Mouse (Mus musculus): ENCODE data around the gene Scp2. TPM values are rescaled to one million over a fixed set of nuclear protein-coding genes. Genes with fewer than 3 reads are reported as not detected.
"Not testable (repeated sequence)": the region's sequence is repeated elsewhere in the genome, so short reads cannot be mapped to it uniquely, and the experiment has no call there.

Scp2 gene
- polyA plus RNA-seq (2014; fragmentation: Nextera tagmentation; extraction: Ambion mirVana): 209 and 254 TPM in 2 replicates

- H3K27ac ChIP-seq (ENCODE audit: low read depth, low read length): peak within 1 kb of the TSS; percentile 12; the same call in 1 of the 2 replicates
- 73% methylated on average over 1 of the region's 1 CpGs for WGBS
- no peaks in the 10 kb centered on the region; the same call in 1 of the 2 replicates for H3K9me3 ChIP-seq (ENCODE audit: control insufficient read depth, low read length)
- no peaks in the 10 kb centered on the region for H3K36me3 ChIP-seq (ENCODE audit: control insufficient read depth, insufficient read depth, low read length)
- H3K27me3 ChIP-seq (ENCODE audit: control insufficient read depth, insufficient read depth, low read length): no peaks in the 10 kb centered on the region
- no peak within 1 kb of the TSS for H3K4me3 ChIP-seq (ENCODE audit: low read length)
- no peak within 1 kb of the TSS for H3K4me2 ChIP-seq (replicated peaks; ENCODE audit: low read depth, low read length)
- H3K4me1 ChIP-seq (ENCODE audit: control insufficient read depth, insufficient read depth, low read length): no peaks in the 10 kb centered on the region
- no peak within 1 kb of the TSS; the same call in 1 of the 2 replicates for H3K9ac ChIP-seq (ENCODE audit: low read depth, low read length)
- ATAC-seq (ENCODE audit: low FRiP score, low TSS enrichment): no peak
These were observed at the start of gene Scp2 for GRCm38 (mm10) chr4:108144880-108145279. Gene Scp2, minus strand, starts transcription at chr4:108144998.

- Histone ChIP-seq H3K36me3 (ENCODE audit: control insufficient read depth, insufficient read depth, low read length) (no peaks in the 10 kb centered on the region), H3K4me3 (ENCODE audit: low read length) (no peak overlapping the region), H3K9ac (ENCODE audit: low read depth, low read length) (no peak overlapping the region), H3K4me2 (replicated peaks; ENCODE audit: low read depth, low read length) (no peak overlapping the region), H3K27ac (ENCODE audit: low read depth, low read length) (no peak overlapping the region), H3K27me3 (ENCODE audit: control insufficient read depth, insufficient read depth, low read length) (no peaks in the 10 kb centered on the region), H3K4me1 (ENCODE audit: control insufficient read depth, insufficient read depth, low read length) (no peaks in the 10 kb centered on the region), H3K9me3 (ENCODE audit: control insufficient read depth, low read length) (no peaks in the 10 kb centered on the region)
- no peak for ATAC-seq (ENCODE audit: low FRiP score, low TSS enrichment)
- 80% methylated on average over 2 of the region's 2 CpGs for WGBS
These were observed 48.1 kb upstream of the Scp2 start for GRCm38 (mm10) chr4:108192821-108193323.

GRCm38 (mm10) chr4:108182278-108182677, 37.5 kb upstream of the Scp2 start:
- no peaks in the 10 kb centered on the region for H3K9me3 ChIP-seq (ENCODE audit: control insufficient read depth, low read length)
- H3K4me3 ChIP-seq (ENCODE audit: low read length): no peak overlapping the region
- no peak overlapping the region for H3K9ac ChIP-seq (ENCODE audit: low read depth, low read length)
- no peak for ATAC-seq (ENCODE audit: low FRiP score, low TSS enrichment)
- H3K36me3 ChIP-seq (ENCODE audit: control insufficient read depth, insufficient read depth, low read length): no peaks in the 10 kb centered on the region; the same call in 1 of the 2 replicates
- no peak overlapping the region for H3K4me2 ChIP-seq (replicated peaks; ENCODE audit: low read depth, low read length)
- H3K27me3 ChIP-seq (ENCODE audit: control insufficient read depth, insufficient read depth, low read length): no peaks in the 10 kb centered on the region
- H3K4me1 ChIP-seq (ENCODE audit: control insufficient read depth, insufficient read depth, low read length): no peaks in the 10 kb centered on the region
- WGBS: 68% methylated on average over 1 of the region's 1 CpGs
- no peak overlapping the region for H3K27ac ChIP-seq (ENCODE audit: low read depth, low read length)

DNA sequence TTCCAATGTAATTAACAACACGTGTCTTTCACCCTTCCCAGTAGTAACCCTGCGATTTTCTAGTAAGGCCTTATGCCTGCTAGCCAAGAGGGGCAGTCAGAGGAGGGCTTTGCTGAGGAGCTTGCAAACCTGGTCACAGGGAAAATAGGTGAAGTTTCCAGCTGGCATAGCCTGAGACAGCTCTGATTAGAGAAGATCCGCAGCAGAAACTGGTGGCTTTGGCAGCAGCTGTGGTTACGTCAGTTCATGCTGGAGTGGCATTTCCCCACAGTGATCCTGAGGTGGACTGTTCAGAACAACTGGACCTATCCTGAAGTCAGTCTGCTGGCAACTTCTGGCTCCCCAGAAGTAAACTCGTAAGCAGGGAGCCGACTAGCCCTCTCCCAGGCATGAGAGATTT, 23.3 kb upstream of the Scp2 start:
- H3K27me3 ChIP-seq (ENCODE audit: control insufficient read depth, insufficient read depth, low read length): no peaks in the 10 kb centered on the region
- no peaks in the 10 kb centered on the region for H3K4me1 ChIP-seq (ENCODE audit: control insufficient read depth, insufficient read depth, low read length)
- H3K9ac ChIP-seq (ENCODE audit: low read depth, low read length): no peak overlapping the region
- no peak overlapping the region for H3K4me3 ChIP-seq (ENCODE audit: low read length)
- 90% methylated on average over 6 of the region's 6 CpGs for WGBS
- ATAC-seq (ENCODE audit: low FRiP score, low TSS enrichment): no peak
- H3K9me3 ChIP-seq (ENCODE audit: control insufficient read depth, low read length): no peaks in the 10 kb centered on the region
- no peaks in the 10 kb centered on the region for H3K36me3 ChIP-seq (ENCODE audit: control insufficient read depth, insufficient read depth, low read length)
- no peak overlapping the region for H3K27ac ChIP-seq (ENCODE audit: low read depth, low read length)
- H3K4me2 ChIP-seq (replicated peaks; ENCODE audit: low read depth, low read length): no peak overlapping the region

- Histone ChIP-seq H3K4me3 (ENCODE audit: low read length) (no peak overlapping the region), H3K27ac (ENCODE audit: low read depth, low read length) (no peak overlapping the region), H3K9me3 (ENCODE audit: control insufficient read depth, low read length) (no peaks in the 10 kb centered on the region), H3K36me3 (ENCODE audit: control insufficient read depth, insufficient read depth, low read length) (no peaks in the 10 kb centered on the region), H3K4me2 (replicated peaks; ENCODE audit: low read depth, low read length) (no peak overlapping the region), H3K9ac (ENCODE audit: low read depth, low read length) (no peak overlapping the region), H3K4me1 (ENCODE audit: control insufficient read depth, insufficient read depth, low read length) (no peaks in the 10 kb centered on the region), H3K27me3 (ENCODE audit: control insufficient read depth, insufficient read depth, low read length) (no peaks in the 10 kb centered on the region)
- ATAC-seq (ENCODE audit: low FRiP score, low TSS enrichment): no peak
- 89% methylated on average over 4 of the region's 4 CpGs for WGBS
These were observed 22.1 kb upstream of the Scp2 start for GRCm38 (mm10) chr4:108166874-108167273.

DNA sequence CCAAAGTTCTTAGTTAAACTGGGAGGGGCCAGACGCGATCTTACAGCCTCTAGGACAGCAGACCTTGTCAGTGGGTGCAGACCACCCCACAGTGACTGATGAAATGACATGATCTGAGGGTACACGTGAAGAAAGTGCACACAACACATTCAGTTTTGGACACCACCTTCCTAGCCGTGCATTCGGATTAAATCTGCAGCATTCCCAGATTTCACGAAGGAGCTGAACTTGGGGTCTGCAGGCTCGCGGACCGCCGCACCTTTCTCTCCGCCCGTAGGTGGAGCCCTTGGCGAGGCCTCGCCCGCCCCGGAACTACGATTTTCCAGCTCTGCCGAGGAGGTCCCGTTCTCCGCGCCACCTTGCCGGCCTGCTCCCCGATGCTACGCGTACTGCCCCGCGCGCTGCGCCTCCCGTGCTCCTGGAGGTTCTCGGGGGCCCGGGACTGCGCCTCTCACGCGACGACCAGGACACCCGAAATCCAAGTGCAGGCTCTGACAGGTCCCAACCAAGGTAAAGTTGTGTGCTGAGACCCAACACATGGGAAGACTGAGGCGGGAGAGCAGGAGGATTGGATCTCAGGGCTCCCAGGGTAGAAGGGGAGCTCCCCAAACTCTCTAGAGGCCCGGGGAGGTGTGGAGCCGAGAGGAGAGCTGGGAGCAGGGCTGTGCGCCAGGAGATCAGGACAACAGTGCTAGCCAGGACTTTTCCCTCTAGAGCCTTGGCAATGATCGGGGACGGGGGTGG, 20.5 kb upstream of the Scp2 start, which contains the start of gene Echdc2:
Echdc2 (plus strand) TSS at position 286 of the 744 bp plus-strand sequence.
- Histone ChIP-seq H3K9ac (ENCODE audit: low read depth, low read length) (peak within 1 kb of the TSS; percentile 69), H3K4me2 (replicated peaks; ENCODE audit: low read depth, low read length) (peak within 1 kb of the TSS; percentile 83), H3K9me3 (ENCODE audit: control insufficient read depth, low read length) (no peaks in the 10 kb centered on the region), H3K27ac (ENCODE audit: low read depth, low read length) (no peak within 1 kb of the TSS), H3K4me1 (ENCODE audit: control insufficient read depth, insufficient read depth, low read length) (no peaks in the 10 kb centered on the region), H3K4me3 (ENCODE audit: low read length) (peak within 1 kb of the TSS; percentile 65), H3K27me3 (ENCODE audit: control insufficient read depth, insufficient read depth, low read length) (no peaks in the 10 kb centered on the region), H3K36me3 (ENCODE audit: control insufficient read depth, insufficient read depth, low read length) (no peaks in the 10 kb centered on the region)
- ATAC-seq (ENCODE audit: low FRiP score, low TSS enrichment): peak; percentile 73; the same call in 1 of the 2 replicates
- WGBS: under 1% methylated on average over 43 of the region's 43 CpGs

GRCm38 (mm10) chr4:108163291-108163690, 18.5 kb upstream of the Scp2 start:
- no peak overlapping the region for H3K4me3 ChIP-seq (ENCODE audit: low read length)
- H3K36me3 ChIP-seq (ENCODE audit: control insufficient read depth, insufficient read depth, low read length): no peaks in the 10 kb centered on the region
- no peak overlapping the region for H3K9ac ChIP-seq (ENCODE audit: low read depth, low read length)
- H3K9me3 ChIP-seq (ENCODE audit: control insufficient read depth, low read length): no peaks in the 10 kb centered on the region
- H3K27ac ChIP-seq (ENCODE audit: low read depth, low read length): no peak overlapping the region
- no peak for ATAC-seq (ENCODE audit: low FRiP score, low TSS enrichment)
- no peaks in the 10 kb centered on the region for H3K4me1 ChIP-seq (ENCODE audit: control insufficient read depth, insufficient read depth, low read length)
- H3K4me2 ChIP-seq (replicated peaks; ENCODE audit: low read depth, low read length): no peak overlapping the region
- no peaks in the 10 kb centered on the region for H3K27me3 ChIP-seq (ENCODE audit: control insufficient read depth, insufficient read depth, low read length)
- 80% methylated on average over 3 of the region's 3 CpGs for WGBS

DNA sequence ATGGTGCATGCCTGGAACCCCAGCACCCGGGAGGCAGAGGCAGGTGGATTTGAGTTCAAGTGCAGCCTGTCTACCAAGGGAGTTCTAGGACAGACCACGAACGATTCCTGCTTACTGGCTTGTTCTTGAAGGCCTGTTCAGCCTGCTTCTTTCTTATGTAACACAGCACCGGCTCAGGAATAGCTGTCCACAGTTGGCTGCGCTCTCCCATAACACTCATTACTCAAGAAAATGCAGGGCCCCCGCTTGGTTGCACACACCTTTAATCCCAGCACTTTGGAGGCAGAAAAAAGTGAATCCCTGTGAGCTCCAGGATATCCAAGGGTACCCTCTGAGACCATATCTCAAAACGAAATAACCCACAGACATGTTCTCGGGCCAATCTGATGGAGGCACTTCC, 17.1 kb upstream of the Scp2 start:
- WGBS: 91% methylated on average over 8 of the region's 8 CpGs
- Histone ChIP-seq H3K4me2 (replicated peaks; ENCODE audit: low read depth, low read length) (no peak overlapping the region), H3K9me3 (ENCODE audit: control insufficient read depth, low read length) (no peaks in the 10 kb centered on the region), H3K27me3 (ENCODE audit: control insufficient read depth, insufficient read depth, low read length) (no peaks in the 10 kb centered on the region), H3K4me1 (ENCODE audit: control insufficient read depth, insufficient read depth, low read length) (no peaks in the 10 kb centered on the region), H3K4me3 (ENCODE audit: low read length) (no peak overlapping the region), H3K36me3 (ENCODE audit: control insufficient read depth, insufficient read depth, low read length) (no peaks in the 10 kb centered on the region), H3K27ac (ENCODE audit: low read depth, low read length) (no peak overlapping the region), H3K9ac (ENCODE audit: low read depth, low read length) (no peak overlapping the region)
- no peak for ATAC-seq (ENCODE audit: low FRiP score, low TSS enrichment)

- not testable (repeated sequence) for H3K9me3 ChIP-seq (ENCODE audit: control insufficient read depth, low read length); H3K27me3 ChIP-seq (ENCODE audit: control insufficient read depth, insufficient read depth, low read length); H3K9ac ChIP-seq (ENCODE audit: low read depth, low read length); H3K36me3 ChIP-seq (ENCODE audit: control insufficient read depth, insufficient read depth, low read length); H3K4me3 ChIP-seq (ENCODE audit: low read length); H3K27ac ChIP-seq (ENCODE audit: low read depth, low read length); ATAC-seq (ENCODE audit: low FRiP score, low TSS enrichment); H3K4me2 ChIP-seq (replicated peaks; ENCODE audit: low read depth, low read length); H3K4me1 ChIP-seq (ENCODE audit: control insufficient read depth, insufficient read depth, low read length)
- 90% methylated on average over 1 of the region's 1 CpGs for WGBS
These were observed 10.3 kb upstream of the Scp2 start for GRCm38 (mm10) chr4:108155141-108155540.
